Mouse (Mus musculus) kidney, postnatal 0 days (tissue): ENCODE results near the gene Tnfrsf8. TPM values are rescaled to one million over a fixed set of nuclear protein-coding genes. Genes with fewer than 3 reads are reported as not detected.

Experiments used
- ATAC-seq: fragments of 200-750 bp; cut with Nextera tagmentation; replicated peaks from 2 replicates; pipeline ENCODE4 v1.8.0; 2017; ENCODE audit warnings: low read depth, moderate number of reproducible peaks, moderate TSS enrichment, moderate library complexity; ENCODE audit not compliant: low FRiP score
- DNase-seq: peaks from one replicate; pipeline ENCODE4 v3.0.0-alpha.2; 2016; ENCODE audit warnings: low spot score
- H3K27ac ChIP-seq: fragments of 300-500 bp; sonication (generic); 2 replicates; pipeline ENCODE4 v1.5.1; 2014; ENCODE audit warnings: mild to moderate bottlenecking
- H3K27me3 ChIP-seq: fragments of 300-500 bp; sonication (generic); 2 replicates; pipeline ENCODE4 v1.6.1; 2014; ENCODE audit warnings: low read length, mixed read lengths; ENCODE audit not compliant: insufficient read depth
- H3K36me3 ChIP-seq: fragments of 300-500 bp; sonication (generic); 2 replicates; pipeline ENCODE4 v1.6.1; 2014; ENCODE audit warnings: low read length, mixed read lengths; ENCODE audit not compliant: insufficient read depth
- H3K4me1 ChIP-seq: fragments of 300-500 bp; sonication (generic); replicated peaks from 2 replicates; pipeline ENCODE4 v1.6.1; 2014; ENCODE audit warnings: antibody characterized with exemption, low read length, mixed read lengths; ENCODE audit not compliant: insufficient read depth
- H3K4me2 ChIP-seq: fragments of 300-500 bp; sonication (generic); 2 replicates; pipeline ENCODE4 v1.6.1; 2014; ENCODE audit warnings: mild to moderate bottlenecking, low read length, moderate library complexity, mixed read lengths
- H3K4me3 ChIP-seq: fragments of 300-500 bp; sonication (generic); replicated peaks from 2 replicates; pipeline ENCODE4 v1.5.1; 2014; ENCODE audit warnings: low read depth, low read length
- H3K9ac ChIP-seq: fragments of 300-500 bp; sonication (generic); 2 replicates; pipeline ENCODE4 v1.6.1; 2014; ENCODE audit warnings: low read depth, low read length
- H3K9me3 ChIP-seq: fragments of 300-500 bp; sonication (generic); replicated peaks from 2 replicates; pipeline ENCODE4 v1.6.1; 2016; ENCODE audit warnings: low read length, inconsistent platforms, mixed read lengths
- CTCF ChIP-seq: IDR thresholded peaks from 2 replicates; pipeline ENCODE4 v1.5.1; 2016; ENCODE audit warnings: antibody characterized with exemption, low read depth, mild to moderate bottlenecking, moderate library complexity
- WGBS: fragments of 180-500 bp; shearing (Covaris S2); extraction: QIAGEN DNeasy Blood & Tissue Kit; methylation state at CpG from one replicate; pipeline ENCODE4 v1.1.7; 2014; 5-methylcytosine and 5-hydroxymethylcytosine counted together
- polyA plus RNA-seq: library from polyadenylated mRNA; unstranded; fragments of >200 nt; fragmentation: Nextera tagmentation; extraction: Ambion mirVana; gene quantifications from 2 replicates; pipeline ENCODE4 v1.2.1, GENCODE M21; 2015

Tnfrsf8 gene
- polyA plus RNA-seq, 1 experiment from 2014 or later: 0.08 TPM

DNA sequence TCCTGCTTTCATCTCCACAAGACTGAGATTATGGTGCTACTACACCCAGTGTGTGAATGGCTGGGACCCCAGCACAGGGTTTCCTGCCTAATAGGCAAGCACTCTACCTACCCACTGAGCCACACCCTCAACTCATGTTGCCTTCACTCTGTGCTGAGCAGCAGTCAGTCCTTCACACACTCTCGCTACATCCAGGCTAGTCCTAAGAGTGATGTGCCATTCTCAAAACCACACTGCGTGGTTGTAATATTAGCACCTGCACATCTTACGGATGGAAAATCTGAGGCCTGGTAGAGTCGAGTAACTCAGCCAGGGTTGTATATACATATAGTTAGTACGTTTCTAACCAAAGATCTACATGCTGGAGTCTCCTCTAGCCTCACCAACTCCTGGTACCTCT lies 40.1 kb downstream of the Tnfrsf8 start:
- Histone ChIP-seq H3K4me2 (no peak overlapping the region), H3K9ac (no peak overlapping the region), H3K27ac (no peak overlapping the region), H3K9me3 (no peaks in the 10 kb centered on the region), H3K4me3 (no peak overlapping the region), H3K36me3 (no peaks in the 10 kb centered on the region), H3K27me3 (no peaks in the 10 kb centered on the region), H3K4me1 (no peaks in the 10 kb centered on the region)
- TF ChIP-seq CTCF: no peak
- WGBS: 95% methylated on average over 5 of the region's 5 CpGs
- DNase-seq: no peak
- ATAC-seq: no peak

DNA sequence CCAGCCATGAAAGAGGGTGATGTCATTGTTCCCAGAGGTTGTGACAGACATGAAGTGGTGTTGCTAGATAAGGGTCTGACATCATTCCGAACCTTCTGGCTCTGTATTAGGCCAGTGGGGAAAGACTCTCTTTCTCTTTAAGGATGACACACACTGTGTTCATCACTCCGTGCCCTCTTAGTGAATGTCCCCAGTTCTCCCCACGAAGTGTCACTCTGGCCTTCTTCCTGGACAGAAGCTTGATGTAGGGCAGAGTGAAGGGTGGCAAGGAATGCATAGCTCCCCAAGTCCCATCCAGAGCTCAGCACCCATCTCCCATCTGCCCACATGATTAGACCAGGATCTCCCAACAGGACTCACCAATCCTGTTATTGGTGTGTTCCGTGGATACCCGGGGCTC lies 41.0 kb downstream of the Tnfrsf8 start:
- no peak overlapping the region for H3K4me2 ChIP-seq
- H3K9me3 ChIP-seq: no peaks in the 10 kb centered on the region
- ATAC-seq: no peak
- H3K27ac ChIP-seq: no peak overlapping the region
- H3K4me3 ChIP-seq: no peak overlapping the region
- H3K27me3 ChIP-seq: no peaks in the 10 kb centered on the region
- no peak for DNase-seq
- no peaks in the 10 kb centered on the region for H3K36me3 ChIP-seq
- no peak overlapping the region for H3K9ac ChIP-seq
- no peaks in the 10 kb centered on the region for H3K4me1 ChIP-seq
- 90% methylated on average over 5 of the region's 5 CpGs for WGBS
- no peak for TF ChIP-seq CTCF

DNA sequence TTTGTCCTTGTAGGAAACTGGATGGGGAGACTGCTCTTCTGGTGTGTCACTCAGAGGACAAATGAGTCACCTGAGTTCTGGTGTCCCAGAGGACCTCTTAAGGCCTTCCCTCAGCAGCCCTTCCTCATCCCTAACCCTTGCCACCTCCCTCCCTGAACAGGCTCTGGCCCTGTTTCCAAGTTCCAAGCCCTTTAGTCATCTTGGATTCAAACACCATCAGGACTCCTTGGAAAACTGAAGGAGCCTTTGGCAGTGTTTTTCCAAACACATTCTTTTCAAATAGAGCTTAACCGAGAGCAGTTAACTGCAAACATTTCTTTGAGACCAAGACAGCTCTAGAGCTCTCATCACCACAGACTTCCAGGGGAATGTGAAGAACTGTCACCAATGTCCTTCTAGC lies 42.2 kb downstream of the Tnfrsf8 start:
- DNase-seq (no peak), ATAC-seq (no peak)
- Histone ChIP-seq H3K4me2 (no peak overlapping the region), H3K27ac (no peak overlapping the region), H3K4me1 (no peaks in the 10 kb centered on the region), H3K9ac (no peak overlapping the region), H3K36me3 (no peaks in the 10 kb centered on the region), H3K4me3 (no peak overlapping the region), H3K9me3 (no peaks in the 10 kb centered on the region), H3K27me3 (no peaks in the 10 kb centered on the region)
- no peak for TF ChIP-seq CTCF
- WGBS: 55% methylated on average over 1 of the region's 1 CpGs

DNA sequence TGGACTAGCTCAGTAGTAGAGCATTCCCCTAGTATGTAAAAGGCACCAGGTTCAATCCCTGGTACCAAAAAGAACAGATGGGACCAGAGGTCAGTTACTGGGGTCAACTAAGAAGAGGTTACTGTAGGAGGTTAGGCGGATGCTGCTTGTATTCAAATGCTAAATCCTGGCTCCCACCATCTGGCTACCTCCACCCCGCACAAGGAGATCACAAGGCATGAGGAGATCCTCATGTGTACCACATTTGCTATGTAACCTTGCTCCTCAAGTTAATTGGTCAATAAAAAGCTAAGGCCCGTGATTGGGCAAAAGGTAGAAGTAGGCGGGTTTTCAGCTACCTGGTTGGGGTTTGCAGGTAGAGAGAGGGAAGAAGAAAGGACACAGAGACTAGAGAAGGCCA lies 43.3 kb downstream of the Tnfrsf8 start:
- Histone ChIP-seq H3K27ac (no peak overlapping the region), H3K4me3 (no peak overlapping the region), H3K4me1 (no peaks in the 10 kb centered on the region), H3K27me3 (no peaks in the 10 kb centered on the region), H3K4me2 (no peak overlapping the region), H3K9me3 (no peaks in the 10 kb centered on the region), H3K9ac (no peak overlapping the region), H3K36me3 (no peaks in the 10 kb centered on the region)
- WGBS: 86% methylated on average over 4 of the region's 4 CpGs
- ATAC-seq (no peak), DNase-seq (no peak)
- TF ChIP-seq CTCF: no peak

DNA sequence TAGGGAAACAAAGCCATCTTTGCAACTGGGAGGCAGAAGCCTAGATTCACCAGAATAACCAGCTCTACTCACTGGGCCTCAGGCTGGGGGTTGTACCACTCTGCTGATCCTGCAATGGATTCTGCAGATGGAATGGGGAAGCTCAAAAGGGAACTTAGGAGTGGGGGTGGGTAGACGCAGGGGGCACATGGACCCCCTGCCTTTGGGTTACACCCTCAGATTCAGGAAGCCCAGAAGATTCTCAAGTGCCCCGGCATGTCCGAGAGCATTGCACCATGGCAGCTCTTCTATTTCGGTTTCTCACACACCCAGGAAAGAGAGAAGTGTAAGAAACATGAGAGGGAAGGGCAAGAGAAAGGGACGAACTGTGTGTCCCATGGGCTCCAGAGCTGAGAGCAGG lies 44.8 kb downstream of the Tnfrsf8 start:
- H3K4me2 ChIP-seq: no peak overlapping the region
- no peaks in the 10 kb centered on the region for H3K36me3 ChIP-seq
- H3K27me3 ChIP-seq: no peaks in the 10 kb centered on the region
- no peaks in the 10 kb centered on the region for H3K9me3 ChIP-seq
- 80% methylated on average over 5 of the region's 5 CpGs for WGBS
- no peaks in the 10 kb centered on the region for H3K4me1 ChIP-seq
- no peak overlapping the region for H3K9ac ChIP-seq
- no peak overlapping the region for H3K27ac ChIP-seq
- DNase-seq: no peak
- H3K4me3 ChIP-seq: no peak overlapping the region
- ATAC-seq: no peak
- TF ChIP-seq CTCF: no peak

DNA sequence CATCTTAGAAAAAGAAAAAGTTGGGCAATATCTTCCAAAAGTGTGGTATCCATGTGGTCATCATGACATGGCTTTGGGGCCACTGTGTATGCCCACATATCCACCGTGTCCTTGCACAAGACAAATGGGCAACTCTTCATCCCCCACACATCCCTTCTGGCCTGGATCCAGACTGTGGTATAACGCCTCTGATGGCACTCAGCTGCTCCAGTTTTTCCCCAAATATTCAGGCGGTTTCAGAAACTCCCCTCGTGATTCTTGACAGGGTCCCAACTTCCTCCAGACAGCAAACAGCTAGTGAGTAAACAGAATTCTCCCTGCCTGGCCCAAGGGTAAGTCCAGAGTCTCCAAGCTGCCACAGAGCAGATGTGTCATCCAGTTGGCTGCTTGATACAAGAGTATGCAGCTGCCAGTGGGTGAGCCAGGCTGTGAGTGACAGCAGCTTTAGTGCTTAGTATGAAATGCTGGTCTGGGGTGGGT lies 47.3 kb downstream of the Tnfrsf8 start:
- Histone ChIP-seq H3K4me3 (no peak overlapping the region), H3K4me1 (no peaks in the 10 kb centered on the region), H3K9me3 (no peaks in the 10 kb centered on the region), H3K4me2 (no peak overlapping the region), H3K27me3 (no peaks in the 10 kb centered on the region), H3K9ac (no peak overlapping the region), H3K36me3 (no peaks in the 10 kb centered on the region), H3K27ac (no peak overlapping the region)
- no peak for TF ChIP-seq CTCF
- ATAC-seq (no peak), DNase-seq (no peak)
- WGBS: 49% methylated on average over 4 of the region's 4 CpGs

DNA sequence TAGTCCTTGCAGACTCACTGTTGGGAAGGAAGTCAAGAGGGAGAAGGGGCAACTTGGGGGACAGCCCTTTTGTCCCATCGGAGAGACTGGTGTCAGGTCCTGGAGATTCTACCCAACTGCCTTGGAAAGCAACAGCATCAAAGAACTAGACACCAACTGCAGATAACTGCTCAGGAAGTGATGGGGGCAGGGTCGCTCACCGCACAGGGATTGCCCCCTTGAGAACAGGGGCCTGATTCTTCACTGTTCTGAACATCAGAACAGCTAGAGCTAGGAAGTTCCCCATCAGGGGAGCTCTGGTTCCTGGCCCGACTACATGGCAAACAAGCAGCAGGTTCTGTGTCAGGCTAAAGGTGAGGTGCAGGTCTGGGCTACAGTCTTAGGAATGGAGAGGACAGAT lies 48.5 kb downstream of the Tnfrsf8 start:
- H3K27me3 ChIP-seq: no peaks in the 10 kb centered on the region
- no peak overlapping the region for H3K9ac ChIP-seq
- no peak overlapping the region for H3K4me2 ChIP-seq
- ATAC-seq (no peak), DNase-seq (no peak)
- WGBS: 60% methylated on average over 4 of the region's 4 CpGs
- no peak overlapping the region for H3K27ac ChIP-seq
- no peaks in the 10 kb centered on the region for H3K36me3 ChIP-seq
- H3K4me1 ChIP-seq: no peaks in the 10 kb centered on the region
- no peak for TF ChIP-seq CTCF
- no peak overlapping the region for H3K4me3 ChIP-seq
- H3K9me3 ChIP-seq: no peaks in the 10 kb centered on the region
